Mouse (Mus musculus) liver, postnatal 0 days (tissue): ENCODE measurements around the gene Dnaic2.

Experiments
- CTCF ChIP-seq: sonication (generic); IDR thresholded peaks from 2 replicates; pipeline ENCODE4 v1.5.1; 2016; ENCODE audit warnings: antibody characterized with exemption, low read depth
- EP300 ChIP-seq: IDR thresholded peaks from 2 replicates; pipeline ENCODE4 v1.6.1; 2016; ENCODE audit warnings: antibody characterized with exemption, low read depth, mild to moderate bottlenecking

DNA sequence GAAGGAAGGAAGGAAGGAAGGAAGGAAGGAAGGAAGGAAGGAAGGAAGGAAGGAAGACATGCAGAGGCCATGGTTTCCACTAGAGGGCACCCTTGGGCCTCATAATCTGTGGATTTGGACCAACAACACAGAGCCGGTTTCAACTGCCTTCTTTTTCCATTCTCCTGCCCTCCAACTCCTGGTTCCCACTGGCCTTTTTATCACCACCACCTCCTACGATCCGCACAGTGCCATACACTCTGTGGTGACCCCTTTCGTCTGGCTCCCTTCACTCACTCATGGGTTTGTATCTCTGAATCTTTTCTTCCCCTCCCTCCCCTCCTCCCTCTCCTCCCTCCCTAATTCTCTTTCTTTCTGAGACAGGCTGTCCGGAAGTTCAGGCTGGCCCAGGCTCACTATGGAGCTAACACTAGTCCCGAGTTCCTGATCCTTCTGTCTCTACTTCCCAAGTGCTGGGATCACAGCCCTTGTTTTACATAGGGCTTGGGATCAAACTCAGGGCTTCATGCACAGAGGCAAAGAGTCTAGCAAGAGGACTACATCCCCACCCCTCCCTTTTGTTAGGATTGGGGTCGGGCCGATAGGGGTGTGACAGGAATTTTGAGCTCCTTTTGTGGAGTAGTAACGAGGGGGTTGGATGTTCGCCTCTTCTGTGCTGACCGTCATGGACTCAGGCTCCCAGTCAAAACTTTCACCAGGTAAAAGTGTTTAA is 9.9 kb downstream of the Dnaic2 start:
- TF ChIP-seq CTCF (peak; percentile 69), EP300 (no peak)
